Mouse (Mus musculus) T-cell, adult 2 months (primary cell): ENCODE measurements around the gene Usf2.
"Not testable (repeated sequence)": the region's sequence is repeated elsewhere in the genome, so short reads cannot be mapped to it uniquely, and the experiment has no call there.

Experiments
- DNase-seq: peaks from one replicate; pipeline ENCODE4 v3.0.0; 2022; ENCODE audit warnings: low spot score

Gene Usf2

DNA sequence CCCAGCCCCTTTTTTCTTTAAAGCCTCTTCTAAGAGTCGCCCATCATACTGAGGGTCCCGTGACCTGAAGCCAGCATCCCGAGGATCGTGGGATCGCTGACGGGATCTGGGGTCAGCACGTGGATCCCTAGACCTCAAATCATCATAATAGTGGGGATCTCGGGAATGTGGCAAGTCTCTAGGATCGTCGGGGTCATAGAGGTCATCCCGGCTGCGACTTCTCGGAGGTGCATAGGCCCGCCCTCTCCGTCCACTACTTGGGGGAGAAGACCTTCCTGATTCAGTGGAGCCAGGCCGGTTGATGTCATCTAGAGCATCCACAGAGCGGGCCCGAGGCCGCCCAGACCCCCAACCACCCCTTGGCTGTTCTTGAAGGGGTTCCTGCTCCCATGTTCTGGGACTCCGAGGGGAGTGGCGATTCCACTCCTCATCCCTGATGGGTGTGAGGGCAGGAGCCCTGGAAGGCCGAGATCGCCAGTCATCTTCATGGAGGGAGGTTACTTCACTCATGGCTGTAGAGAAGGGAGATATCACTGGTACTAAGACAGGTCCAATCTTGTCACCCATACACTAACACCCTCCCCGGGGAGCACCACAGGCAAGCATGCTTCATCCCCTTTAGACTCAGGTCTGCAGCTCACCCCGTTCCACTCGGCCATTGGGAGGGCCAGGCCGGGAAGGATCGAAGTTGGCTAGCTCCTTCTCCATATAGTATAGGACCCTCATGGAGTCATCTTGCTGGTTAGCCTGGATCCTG, 1.7 kb upstream of the Usf2 start:
- DNase-seq = no peak

DNA sequence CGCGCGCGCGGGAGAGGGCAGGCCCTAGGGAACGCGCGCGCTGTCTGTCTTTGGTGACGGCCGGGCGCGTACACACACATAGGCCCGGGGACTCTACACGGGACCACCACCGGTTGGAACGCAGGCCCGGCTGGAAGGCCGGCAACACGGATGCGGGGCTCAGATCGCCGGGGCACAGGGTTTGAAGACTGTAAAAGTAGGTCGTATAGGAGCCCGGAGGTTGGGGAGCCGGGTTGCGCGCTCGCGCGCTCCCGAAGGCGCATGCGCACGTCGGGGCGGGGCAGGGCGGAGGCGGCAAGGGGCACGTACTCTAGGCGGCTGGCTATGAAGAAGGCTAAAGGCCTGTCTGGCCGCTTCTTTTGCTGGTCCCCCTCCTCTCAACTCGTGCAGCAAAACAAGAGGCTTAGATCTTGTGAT, 772 bp upstream of the Usf2 start:
- DNase-seq = peak; percentile 90

DNA sequence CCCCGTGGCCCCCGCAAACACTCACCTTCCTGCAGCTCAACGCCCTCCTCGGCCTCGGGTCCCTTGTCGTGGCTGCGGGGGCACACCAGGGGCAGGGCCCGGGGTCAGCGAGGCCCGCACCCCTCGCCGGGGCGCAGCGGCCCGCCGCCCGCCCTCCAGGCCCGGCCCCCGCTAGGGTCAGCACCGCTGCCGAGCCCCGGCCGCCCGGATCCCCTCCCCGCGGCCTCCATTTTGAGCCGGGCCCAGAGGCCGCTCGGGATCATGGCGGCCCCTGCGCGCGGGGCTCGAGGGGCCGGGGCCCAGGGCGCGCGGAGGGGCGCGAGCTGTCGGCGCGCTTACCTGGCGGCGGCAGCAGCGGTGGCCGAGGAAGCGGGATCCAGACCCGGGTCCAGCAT, 249 bp downstream of the Usf2 start:
- peak; percentile 52 for DNase-seq

DNA sequence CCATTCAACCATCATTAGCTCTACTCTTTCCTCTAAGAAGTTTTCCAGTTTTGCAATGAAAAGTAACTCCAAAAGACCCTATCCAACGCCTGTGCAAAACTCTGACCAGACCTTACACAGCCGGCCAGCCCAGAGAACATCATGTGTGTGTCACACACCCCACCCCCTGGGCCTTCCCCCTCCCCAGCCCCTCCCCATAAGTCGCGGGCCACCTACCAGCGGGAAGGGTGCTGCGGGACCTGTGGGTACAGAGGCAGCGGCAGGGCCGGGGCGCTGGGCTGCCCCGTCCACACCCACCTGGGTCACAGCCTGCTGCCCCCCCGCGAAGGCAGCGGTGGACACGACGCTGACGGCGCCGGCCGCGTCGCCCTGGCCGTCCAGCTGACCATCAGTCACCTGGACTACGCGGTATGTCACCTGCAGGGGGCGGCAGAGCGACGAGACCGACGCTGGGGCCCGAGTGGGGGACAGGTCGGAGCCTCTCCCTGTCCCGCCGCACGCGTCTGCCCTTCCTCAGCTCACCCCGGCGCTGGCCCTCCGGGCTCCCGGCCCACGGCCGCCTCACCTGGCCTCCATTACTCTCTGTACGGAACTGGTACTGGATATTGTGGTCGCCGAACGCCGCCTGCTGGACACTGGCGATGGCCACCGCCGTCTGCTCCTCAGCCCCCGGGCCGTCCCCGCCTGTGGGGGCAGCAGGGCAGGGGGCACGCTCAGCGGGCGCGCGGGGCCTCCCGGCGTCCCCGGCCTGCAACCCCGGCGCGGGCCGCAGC, 833 bp downstream of the Usf2 start:
- peak; percentile 74 for DNase-seq

DNA sequence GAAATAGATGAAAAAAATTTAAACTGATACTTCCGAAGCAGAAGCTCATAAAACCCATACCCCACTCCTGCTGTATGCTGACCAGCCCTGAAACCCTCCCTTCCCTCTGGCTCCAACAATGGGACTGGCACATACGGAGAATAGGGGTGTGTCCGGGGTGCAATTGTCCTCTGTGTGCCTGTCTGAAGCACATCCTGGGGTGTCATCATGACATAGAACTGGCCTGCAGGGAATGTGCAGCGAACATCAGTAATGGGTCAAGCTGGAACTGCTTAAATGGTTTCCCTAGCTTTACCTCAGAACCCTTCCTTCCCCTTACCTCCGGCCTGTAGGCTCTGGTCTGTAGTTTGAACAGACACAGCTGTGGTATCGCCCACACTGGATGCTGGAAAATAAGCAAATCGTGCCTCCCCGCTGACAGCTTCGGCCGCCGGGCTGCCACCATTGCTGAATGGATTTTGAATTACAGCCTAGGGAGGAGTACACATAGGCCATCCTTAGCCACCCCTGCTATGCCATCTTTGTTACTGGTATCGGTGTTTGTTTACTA, 1.6 kb downstream of the Usf2 start:
- no peak for DNase-seq

DNA sequence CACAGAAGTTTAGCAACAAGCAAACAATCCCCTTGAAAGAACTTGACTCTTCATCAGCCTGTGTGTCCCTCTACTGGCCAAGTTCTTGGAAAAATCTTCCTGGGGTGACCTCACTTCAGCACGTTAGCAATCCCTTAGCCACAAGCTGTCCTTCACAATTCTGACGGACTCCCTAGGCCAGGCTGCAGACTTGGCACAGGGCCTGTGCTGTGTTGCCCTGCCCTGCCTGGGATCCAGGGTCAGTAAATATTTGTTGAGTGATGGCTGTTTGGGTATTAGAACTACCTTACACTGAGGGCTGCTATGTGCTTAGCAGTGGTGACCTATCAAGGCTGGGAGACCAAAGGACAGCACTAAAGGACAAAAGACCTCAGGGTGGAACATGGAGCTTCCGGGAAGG, 2.6 kb downstream of the Usf2 start:
- no peak for DNase-seq

DNA sequence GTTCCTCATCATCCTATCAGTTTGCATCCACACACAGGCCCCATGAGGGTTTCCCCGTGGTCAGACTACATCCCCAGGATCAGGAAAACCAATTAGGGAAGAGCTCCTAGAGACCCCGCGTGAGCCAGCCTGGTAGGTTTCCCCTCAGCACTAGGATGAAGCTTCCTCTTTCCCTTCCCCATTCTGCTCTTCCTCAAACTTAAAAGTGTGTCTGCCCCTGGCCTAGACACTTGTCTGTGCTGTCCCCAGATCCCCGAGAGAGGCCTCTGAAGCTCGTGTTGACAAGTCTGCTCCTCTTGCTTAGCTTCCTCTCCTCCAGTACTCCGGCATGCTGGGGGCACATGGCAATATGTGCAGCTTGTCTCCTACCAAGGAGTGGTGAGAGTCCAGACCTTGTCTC, 3.1 kb downstream of the Usf2 start:
- no peak for DNase-seq

DNA sequence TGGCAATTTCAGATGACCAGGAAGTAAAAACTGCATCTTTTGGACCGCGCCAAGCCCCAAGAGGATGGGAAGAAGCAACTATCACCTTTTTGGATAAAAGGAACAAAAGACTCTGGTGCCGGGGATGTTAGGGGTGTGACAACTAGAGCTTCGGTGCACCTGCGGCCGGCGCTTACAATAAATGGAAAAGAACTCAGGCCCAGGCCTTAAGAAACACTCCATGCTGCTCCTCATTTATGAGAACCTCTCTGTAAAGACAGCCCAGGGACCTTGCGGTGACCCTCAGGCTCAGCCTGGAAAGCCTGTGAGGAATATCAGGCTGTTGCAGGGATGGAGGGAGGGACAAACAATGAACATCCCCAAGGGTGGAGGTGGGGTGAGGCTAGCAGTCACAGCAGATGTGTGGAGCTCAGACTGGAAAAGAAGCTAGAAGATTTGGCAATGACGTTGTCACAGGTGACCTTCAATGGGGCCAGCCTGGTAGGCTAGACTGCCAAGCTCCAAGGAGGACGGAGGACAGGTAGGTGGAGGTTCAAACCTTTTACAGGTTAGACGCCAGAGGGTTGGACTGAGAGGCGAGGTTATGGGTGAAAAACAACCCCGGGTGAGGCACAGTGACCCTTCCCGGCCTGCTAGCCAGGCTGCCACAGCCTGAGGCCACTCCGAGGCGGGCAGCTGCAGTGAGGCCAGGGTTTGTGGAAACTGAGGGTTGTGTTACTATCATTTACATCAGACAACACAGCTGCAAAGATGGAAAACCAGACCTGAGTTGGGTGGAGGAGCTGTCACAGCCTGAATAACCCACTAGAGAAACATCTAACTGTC, 4.0 kb downstream of the Usf2 start:
- DNase-seq = no peak

DNA sequence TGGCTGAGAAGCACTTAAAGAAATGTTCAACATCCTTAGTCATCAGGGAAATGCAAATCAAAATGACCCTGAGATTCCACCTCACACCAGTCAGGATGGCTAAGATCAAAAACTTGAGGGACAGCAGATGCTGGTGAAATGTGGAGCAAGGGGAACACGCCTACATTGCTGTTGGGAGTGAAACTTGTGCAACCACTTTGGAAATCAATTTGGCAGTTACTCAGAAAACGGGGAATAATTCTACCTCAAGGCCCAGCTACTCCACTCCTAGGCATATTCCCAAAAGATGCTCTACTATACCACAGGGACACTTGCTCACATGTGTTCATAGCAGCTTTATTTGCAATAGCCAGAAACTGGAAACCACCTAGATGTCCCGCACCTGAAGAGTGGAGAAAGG, 6.7 kb downstream of the Usf2 start:
- not testable (repeated sequence) for DNase-seq

DNA sequence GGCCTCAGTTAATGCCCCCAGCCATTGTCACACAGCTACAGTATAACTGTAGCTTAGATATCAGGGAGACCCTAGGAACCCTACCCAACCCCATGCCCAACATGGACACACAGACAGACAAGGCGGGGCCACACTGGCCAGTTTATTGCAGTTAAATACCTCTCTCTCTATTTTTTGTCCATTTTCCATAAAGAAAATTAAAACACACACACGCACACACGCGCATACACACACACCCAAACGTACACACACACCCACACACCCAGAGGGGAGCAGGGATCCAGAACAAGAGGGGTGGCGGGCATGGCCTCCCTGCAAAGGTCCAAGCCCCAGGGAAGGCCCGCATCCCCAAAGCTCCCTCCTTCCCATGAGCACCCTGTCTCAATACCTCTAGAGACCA, 10.7 kb downstream of the Usf2 start:
- no peak for DNase-seq

DNA sequence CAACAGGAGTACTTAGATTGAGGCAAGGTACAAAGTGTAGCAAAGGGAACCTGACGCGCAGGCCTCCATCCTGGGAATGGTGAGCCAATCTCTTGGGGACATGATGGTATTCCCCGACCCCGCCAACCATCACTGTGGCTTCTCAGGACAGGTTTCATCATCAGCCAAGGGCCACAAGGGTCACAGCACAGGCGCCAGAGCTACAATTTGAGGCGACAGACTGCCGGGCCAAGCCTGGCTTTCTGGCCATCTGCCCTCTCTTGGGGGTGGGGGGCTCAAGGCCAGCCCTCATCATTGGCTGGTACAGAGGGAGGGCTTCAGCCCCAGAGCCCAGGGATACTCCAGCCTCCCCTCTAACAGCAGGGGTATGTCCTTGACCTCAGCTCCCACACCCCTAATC, 11.1 kb downstream of the Usf2 start:
- DNase-seq = not testable (repeated sequence)

DNA sequence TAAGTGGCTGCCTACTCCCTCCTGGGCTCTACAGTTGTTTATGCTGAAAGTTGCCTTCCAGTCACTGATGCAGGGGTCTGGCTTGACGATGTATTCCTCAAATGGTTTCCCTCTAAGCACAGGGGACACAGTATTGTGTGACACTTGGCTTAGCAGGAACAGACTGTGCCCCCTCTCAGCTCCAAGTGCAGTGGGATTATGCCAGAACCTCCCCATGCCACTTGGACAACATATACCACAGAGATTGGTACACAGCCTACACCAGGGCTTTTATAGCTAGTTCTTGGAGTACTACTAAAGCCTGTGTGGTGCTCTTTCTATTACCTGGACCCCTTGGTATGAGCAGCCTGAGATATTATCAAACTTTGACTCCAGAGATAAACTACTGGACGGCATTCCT, 11.9 kb downstream of the Usf2 start:
- not testable (repeated sequence) for DNase-seq

DNA sequence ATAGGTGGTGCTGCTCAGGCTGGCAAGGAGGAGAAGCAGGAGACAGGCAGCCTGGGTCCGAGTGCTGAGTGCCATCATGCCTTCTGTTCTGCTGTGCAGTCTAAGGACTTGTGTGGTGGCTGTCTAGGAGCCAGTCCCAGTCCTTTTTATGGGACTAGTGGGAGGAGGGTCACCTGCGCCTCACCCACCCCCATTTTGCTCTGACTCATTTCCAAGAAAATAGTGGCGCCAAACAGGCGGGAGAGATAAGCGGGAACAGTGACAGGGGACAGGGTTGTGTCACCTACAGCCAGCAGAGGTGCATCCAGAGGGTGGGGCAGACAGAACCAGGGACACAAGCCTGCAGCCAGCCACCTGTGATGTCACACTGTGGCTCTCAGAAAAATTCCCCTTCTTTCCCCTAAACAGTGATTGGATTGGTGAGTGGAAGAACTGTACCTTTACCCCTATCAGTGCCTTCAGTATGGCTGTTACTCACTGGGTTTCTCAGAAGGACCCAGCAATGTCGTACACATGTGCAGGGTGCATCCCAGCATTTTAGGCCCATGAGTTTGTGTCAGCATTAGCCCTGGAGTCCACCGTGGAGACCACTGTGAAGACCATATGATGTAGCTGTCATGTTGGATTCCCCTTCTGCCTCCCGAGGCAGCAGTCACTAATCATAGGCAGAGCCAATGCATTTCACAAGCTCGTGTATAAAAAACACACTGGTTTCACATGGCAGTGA, 12.5 kb downstream of the Usf2 start, which contains the start of gene Hamp:
Gene Hamp, minus strand, starts transcription at position 124 of the 727 bp plus-strand sequence.
- DNase-seq = no peak

DNA sequence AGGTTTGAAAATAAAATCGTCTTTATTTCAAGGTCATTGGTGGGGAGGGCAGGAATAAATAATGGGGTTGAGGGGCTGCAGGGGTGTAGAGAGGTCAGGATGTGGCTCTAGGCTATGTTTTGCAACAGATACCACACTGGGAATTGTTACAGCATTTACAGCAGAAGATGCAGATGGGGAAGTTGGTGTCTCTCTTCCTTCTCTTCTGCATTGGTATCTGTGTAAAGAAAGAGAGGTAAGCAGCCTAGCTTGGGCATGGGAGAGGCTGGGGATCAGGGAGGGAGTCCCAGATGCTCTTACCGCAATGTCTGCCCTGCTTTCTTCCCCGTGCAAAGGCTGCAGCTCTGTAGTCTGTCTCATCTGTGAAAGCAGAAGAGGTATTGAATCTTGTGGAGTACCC, 14.2 kb downstream of the Usf2 start:
- not testable (repeated sequence) for DNase-seq

DNA sequence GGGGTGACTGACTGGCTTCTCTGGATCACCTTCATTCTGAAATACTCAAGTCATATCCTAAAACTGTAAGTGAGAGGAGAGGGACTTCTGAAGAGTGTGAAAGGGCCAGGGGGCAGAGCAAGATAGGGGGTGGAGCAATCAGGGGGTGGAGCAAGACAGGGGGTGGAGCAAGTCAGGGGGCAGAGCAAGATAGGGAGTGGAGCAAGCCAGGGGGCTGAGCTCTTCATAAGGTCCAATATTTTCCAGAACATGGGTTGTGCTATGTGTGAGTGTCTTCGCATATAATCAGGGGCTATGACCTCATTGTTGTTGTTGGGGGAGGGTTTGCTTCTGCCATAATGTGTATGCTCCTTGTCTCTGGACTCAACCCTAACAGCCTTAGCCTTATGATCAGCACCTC, 16.5 kb downstream of the Usf2 start:
- DNase-seq = peak; percentile 40

DNA sequence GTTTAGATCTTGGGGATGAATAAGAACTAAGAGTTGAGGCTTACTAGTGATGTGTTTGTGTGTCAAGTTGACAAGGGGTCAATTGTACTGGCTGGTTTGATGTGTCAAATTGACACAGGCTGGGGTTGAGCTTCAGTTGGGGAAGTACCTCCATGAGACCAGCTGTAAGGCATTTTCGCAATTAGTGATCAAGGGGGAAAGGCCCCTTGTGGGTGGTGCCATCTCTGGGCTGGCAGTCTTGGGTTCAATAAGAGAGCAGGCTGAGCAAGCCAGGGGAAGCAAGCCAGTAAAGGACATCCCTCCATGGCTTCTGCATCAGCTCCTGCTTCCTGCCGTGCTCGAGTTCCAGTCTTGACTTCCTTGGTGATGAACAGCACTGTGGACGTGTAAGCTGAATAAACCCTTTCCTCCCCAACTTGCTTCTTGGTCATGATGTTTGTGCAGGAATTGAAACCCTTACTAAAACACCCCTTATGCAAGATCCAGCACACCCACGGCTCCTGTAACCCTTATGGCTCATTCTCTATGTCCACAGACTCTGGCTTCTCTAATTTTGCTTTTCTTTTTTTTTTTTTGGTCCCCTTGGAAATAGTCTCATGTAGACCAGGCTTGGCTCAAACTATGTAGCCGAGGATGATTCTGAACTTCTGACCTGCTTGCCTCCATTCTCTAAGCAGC, 21.0 kb downstream of the Usf2 start:
- DNase-seq = not testable (repeated sequence)

DNA sequence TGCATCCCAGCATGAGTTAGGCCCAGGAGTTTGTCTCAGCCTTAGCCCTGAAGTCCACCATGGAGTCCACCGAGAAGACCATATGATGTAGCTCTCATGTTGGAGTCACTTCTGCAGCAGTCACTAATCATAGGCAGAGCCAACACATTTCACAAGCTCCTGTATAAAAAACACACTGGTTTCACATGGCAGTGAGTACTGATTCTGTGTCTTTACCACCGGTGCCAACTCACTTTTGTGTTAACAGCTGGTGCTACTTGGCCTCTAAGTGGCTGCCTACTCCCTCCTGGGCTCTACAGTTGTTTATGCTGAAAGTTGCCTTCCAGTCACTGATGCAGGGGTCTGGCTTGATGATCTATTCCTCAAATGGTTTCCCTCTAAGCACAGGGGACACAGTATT, 32.0 kb downstream of the Usf2 start, which contains the start of gene Hamp2:
Gene Hamp2, minus strand, starts transcription at position 101 of the 400 bp plus-strand sequence.
- not testable (repeated sequence) for DNase-seq

DNA sequence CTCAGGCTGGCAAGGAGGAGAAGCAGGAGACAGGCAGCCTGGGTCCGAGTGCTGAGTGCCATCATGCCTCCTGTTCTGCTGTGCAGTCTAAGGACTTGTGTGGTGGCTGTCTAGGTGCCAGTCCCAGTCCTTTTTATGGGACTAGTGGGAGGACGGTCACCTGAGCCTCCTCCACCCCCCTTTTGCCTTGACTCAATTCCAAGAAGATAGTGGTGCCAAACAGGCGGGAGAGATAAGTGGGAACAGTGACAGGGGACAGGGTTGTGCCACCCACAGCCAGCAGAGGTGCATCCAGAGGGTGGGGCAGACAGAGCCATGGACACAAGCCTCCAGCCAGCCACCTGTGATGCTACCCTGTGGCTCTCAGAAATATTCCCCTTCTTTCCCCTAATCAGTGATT, 32.5 kb downstream of the Usf2 start:
- DNase-seq = no peak

DNA sequence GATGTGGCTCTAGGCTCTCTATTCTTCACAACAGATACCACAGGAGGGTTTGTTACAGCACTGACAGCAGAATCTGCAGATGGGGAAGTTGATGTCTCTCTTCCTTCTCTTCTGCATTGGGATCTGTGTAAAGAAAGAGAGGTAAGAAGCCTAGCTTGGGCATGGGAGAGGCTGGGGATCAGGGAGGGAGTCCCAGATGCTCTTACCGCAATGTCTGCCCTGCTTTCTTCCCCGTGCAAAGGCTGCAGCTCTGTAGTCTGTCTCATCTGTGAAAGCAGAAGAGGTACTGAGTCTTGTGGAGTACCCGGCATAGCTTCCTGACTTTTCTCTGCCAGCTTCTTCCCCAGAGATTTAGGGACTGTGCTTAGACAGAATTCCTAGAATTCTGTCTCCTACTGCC, 34.1 kb downstream of the Usf2 start:
- DNase-seq = not testable (repeated sequence)

DNA sequence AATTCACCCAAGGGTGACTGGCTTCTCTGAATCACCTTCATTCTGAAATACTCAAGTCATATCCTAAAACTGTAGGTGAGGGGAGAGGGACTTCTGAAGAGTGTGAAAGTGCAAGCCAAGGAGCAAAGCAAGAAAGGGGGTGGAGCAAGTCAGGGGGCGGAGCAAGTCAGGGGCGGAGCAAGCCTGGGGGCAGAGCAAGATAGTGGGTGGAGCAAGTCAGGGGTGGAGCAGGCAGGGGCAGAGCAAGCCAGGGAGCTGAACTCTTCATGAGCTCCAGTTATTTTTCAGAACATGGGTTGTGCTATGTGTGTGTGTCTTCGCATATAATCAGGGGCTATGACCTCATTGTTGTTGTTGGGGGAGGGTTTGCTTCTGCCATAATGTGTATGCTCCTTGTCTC, 36.4 kb downstream of the Usf2 start:
- DNase-seq = peak; percentile 66

DNA sequence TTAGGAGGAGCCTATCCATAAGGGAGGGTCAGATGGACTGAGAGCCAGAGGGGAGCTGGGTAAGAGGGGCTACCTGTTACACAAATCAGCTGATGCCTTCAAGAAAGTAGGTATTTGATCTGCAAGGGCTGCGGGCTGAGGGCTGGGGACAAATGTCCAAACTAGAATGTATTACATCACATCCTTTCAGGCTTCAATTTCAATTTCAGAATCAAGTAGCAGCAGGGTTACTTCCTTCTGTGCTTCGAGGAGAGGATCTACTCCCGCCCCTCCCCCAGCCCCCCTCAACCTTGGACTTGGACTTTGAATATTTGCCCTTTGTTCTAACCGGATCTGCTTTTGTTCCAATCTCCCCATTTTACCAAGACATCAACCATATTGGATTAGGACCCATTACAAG, 39.4 kb downstream of the Usf2 start:
- DNase-seq = no peak
